Mouse (Mus musculus): ENCODE measurements around the gene Bend4. TPM values are rescaled to one million over a fixed set of nuclear protein-coding genes. Genes with fewer than 3 reads are reported as not detected.

The Bend4 gene
- polyA plus RNA-seq, 1 experiment from 2014 or later, result 20.5 TPM

DNA sequence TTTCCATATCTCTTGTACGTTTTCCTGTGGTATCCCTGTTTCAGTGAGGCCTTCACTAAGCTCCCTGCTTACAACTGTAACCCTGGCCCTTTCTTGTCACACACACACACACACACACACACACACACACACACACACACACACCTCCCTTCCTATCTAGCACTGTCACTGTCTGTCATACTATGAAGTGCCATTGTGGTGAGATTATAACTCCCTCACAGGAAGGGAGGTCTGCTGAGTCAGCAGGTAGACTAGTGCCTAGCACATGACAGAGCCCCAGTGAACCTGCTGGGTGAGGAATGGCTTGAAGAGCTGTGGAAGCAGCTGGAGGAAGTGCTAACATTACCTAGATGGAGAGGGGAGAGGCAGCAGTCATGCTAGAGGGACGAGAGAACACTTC, 9.3 kb upstream of the Bend4 start:
- Histone ChIP-seq H3K4me2 (ENCODE audit: low read length) (no peak overlapping the region), H3K27ac (replicated peaks in 1 of 2; ENCODE audit: control insufficient read depth in 1 of 2, insufficient read depth in 1 of 2, low read depth in 2 of 2, low read length in 2 of 2) (no peak overlapping the region), H3K36me3 (ENCODE audit: control insufficient read depth, insufficient read depth, low read length) (no peaks in the 10 kb centered on the region), H3K9me3 (ENCODE audit: control insufficient read depth, low read length) (no peaks in the 10 kb centered on the region), H3K27me3 (ENCODE audit: control insufficient read depth, insufficient read depth, low read length) (no peaks in the 10 kb centered on the region), H3K4me3 (ENCODE audit: control insufficient read depth in 1 of 2, insufficient read depth in 1 of 2, low read depth in 1 of 2, low read length in 2 of 2) (no peak overlapping the region), H3K4me1 (ENCODE audit: control insufficient read depth in 2 of 2, insufficient read depth in 2 of 2, low read length in 2 of 2) (peaks cover 0 to 2% of the 10 kb centered on the region in 2 experiments; a peak in 2 of 4 replicates), H3K9ac (ENCODE audit: low read length) (no peak overlapping the region)
- WGBS, result 23% methylated on average over 2 of the region's 2 CpGs
- ATAC-seq (ENCODE audit: insufficient number of reproducible peaks, insufficient read depth, low FRiP score, low read depth), result peak; percentile 62; the same call in 1 of the 2 replicates

DNA sequence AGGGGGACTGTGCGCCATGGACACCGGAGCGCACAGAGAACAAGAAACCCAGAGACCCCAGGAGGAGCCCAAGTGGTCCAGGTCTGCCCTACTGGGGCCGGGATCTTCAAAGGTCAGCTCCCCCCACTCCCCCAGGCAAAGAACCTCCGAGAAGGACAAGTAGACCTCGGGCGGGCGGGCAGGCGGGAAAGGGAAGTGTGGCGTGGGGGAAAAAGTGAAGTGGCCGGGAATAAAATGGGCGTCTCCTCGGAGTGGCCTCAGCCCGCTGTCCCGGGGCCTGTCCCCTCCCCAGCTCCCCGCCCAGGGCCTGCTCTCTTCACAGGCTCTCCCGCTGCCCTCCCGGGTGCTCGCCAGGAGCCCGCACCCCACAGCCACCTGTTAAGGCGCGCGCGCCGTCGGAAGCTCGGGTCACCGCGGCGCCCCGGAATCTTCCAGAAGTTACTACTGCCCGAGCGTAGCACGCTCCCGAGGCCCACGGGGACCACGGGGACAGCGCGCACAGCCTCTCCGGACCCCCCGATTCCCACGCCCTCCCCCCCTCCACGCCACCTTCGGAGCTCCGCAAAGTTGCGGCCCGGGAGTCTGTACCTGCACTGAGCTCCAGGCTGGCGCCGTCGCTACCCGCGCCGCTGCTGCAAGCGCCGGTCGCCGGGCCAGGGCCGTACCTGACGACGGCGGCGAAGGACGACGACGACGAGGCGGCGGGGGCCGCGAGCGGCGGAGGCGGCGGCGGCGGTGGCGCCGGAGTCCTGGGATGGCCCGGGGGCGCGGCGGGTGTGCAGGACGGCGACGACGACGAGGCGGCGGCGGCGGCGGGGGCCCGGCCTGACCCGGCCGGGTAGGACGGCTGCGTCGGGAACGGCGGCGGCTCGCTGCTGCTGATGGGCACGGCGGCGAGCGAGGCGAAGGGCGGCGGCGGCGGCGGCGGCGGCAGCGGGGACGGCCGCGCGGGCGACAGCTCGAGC, 1.4 kb downstream of the Bend4 start:
- no peaks in the 10 kb centered on the region for H3K27me3 ChIP-seq (ENCODE audit: control insufficient read depth, insufficient read depth, low read length)
- H3K27ac ChIP-seq (replicated peaks in 1 of 2; ENCODE audit: control insufficient read depth in 1 of 2, insufficient read depth in 1 of 2, low read depth in 2 of 2, low read length in 2 of 2), result peak overlapping the region; percentile 76 to 85; a peak in 3 of 4 replicates
- peaks cover 5 to 26% of the 10 kb centered on the region in 2 experiments for H3K4me1 ChIP-seq (ENCODE audit: control insufficient read depth in 2 of 2, insufficient read depth in 2 of 2, low read length in 2 of 2)
- no peaks in the 10 kb centered on the region for H3K9me3 ChIP-seq (ENCODE audit: control insufficient read depth, low read length)
- H3K4me2 ChIP-seq (ENCODE audit: low read length), result peak overlapping the region; percentile 77
- no peaks in the 10 kb centered on the region for H3K36me3 ChIP-seq (ENCODE audit: control insufficient read depth, insufficient read depth, low read length)
- ATAC-seq (ENCODE audit: insufficient number of reproducible peaks, insufficient read depth, low FRiP score, low read depth), result peak; percentile 19; the same call in 1 of the 2 replicates
- H3K9ac ChIP-seq (ENCODE audit: low read length), result peak overlapping the region; percentile 85
- under 1% methylated on average over 98 of the region's 121 CpGs for WGBS
- H3K4me3 ChIP-seq (ENCODE audit: control insufficient read depth in 1 of 2, insufficient read depth in 1 of 2, low read depth in 1 of 2, low read length in 2 of 2), result peak overlapping the region; percentile 65 to 97

DNA sequence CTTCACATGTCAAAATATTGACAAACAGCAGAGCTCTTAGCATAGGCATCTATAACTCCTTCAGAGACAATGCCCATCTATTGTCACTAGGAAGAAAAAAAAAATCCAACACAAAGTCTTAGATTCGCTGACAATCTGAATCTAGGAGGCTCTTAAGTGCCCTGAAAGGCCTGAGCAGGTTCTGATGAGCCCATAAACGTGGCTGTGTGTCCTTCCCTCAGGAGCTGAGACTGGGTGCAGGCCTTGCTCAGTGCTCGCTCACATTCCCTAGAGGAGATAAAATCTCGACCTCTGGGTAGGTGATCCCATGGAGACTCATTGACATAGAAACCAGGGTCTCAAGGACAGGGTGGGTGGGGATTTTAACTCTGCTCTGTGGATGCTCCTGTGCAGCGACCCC, 2.1 kb downstream of the Bend4 start:
- Histone ChIP-seq H3K4me2 (ENCODE audit: low read length) (peak overlapping the region; percentile 77), H3K27ac (replicated peaks in 1 of 2; ENCODE audit: control insufficient read depth in 1 of 2, insufficient read depth in 1 of 2, low read depth in 2 of 2, low read length in 2 of 2) (peak overlapping the region in 1 of 2 experiments; percentile 38; a peak in 1 of 4 replicates), H3K27me3 (ENCODE audit: control insufficient read depth, insufficient read depth, low read length) (no peaks in the 10 kb centered on the region), H3K4me1 (ENCODE audit: control insufficient read depth in 2 of 2, insufficient read depth in 2 of 2, low read length in 2 of 2) (peaks cover 5 to 26% of the 10 kb centered on the region in 2 experiments), H3K9ac (ENCODE audit: low read length) (peak overlapping the region; percentile 85), H3K9me3 (ENCODE audit: control insufficient read depth, low read length) (no peaks in the 10 kb centered on the region), H3K36me3 (ENCODE audit: control insufficient read depth, insufficient read depth, low read length) (no peaks in the 10 kb centered on the region), H3K4me3 (ENCODE audit: control insufficient read depth in 1 of 2, insufficient read depth in 1 of 2, low read depth in 1 of 2, low read length in 2 of 2) (peak overlapping the region; percentile 65 to 97)
- 11% methylated on average over 5 of the region's 5 CpGs for WGBS
- ATAC-seq (ENCODE audit: insufficient number of reproducible peaks, insufficient read depth, low FRiP score, low read depth), result no peak

DNA sequence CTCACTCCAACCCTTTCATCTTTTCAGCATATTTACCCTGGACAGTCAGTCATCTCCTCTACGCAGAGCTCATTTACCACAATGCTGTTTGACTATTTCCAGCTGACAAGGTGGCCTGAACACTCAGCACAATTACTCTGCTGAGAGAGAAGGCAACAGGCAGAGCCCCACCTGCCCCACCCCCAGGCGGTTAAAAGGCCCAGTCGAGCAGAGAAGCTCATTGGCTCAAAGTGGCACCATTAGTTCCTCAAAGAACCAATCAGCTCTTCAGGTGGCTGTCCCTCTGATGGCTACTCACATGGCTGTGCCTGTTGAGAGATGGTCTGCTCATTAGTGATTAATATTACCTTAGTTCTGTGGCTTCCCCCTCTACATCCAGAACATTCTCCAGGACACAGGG, 3.5 kb downstream of the Bend4 start:
- Histone ChIP-seq H3K9me3 (ENCODE audit: control insufficient read depth, low read length) (no peaks in the 10 kb centered on the region), H3K27ac (replicated peaks in 1 of 2; ENCODE audit: control insufficient read depth in 1 of 2, insufficient read depth in 1 of 2, low read depth in 2 of 2, low read length in 2 of 2) (no peak overlapping the region), H3K9ac (ENCODE audit: low read length) (no peak overlapping the region), H3K27me3 (ENCODE audit: control insufficient read depth, insufficient read depth, low read length) (no peaks in the 10 kb centered on the region), H3K36me3 (ENCODE audit: control insufficient read depth, insufficient read depth, low read length) (no peaks in the 10 kb centered on the region), H3K4me3 (ENCODE audit: control insufficient read depth in 1 of 2, insufficient read depth in 1 of 2, low read depth in 1 of 2, low read length in 2 of 2) (no peak overlapping the region), H3K4me2 (ENCODE audit: low read length) (no peak overlapping the region), H3K4me1 (ENCODE audit: control insufficient read depth in 2 of 2, insufficient read depth in 2 of 2, low read length in 2 of 2) (peaks cover 10 to 29% of the 10 kb centered on the region in 2 experiments)
- WGBS, result 54% methylated on average over 3 of the region's 3 CpGs
- no peak for ATAC-seq (ENCODE audit: insufficient number of reproducible peaks, insufficient read depth, low FRiP score, low read depth)

DNA sequence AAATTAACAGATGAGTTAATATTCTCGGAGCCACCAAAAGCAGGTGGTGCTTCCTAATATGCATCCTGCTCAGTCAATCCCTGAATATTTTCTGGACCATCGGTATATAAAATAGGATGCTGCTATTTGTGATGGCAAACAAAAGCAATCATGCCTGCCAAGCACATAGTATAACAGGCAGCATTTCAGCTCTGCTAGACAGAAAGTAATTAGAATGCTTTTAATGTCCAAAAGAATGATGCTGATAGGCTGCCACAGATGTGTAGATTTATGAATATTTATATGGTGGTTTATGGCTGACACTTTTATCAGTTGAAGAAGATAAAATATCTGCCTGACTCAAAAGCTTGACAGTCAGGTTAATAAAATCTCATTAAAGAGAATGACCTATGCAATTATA, 4.1 kb downstream of the Bend4 start:
- H3K4me2 ChIP-seq (ENCODE audit: low read length), result no peak overlapping the region
- H3K9me3 ChIP-seq (ENCODE audit: control insufficient read depth, low read length), result no peaks in the 10 kb centered on the region
- H3K9ac ChIP-seq (ENCODE audit: low read length), result no peak overlapping the region
- no peak overlapping the region for H3K4me3 ChIP-seq (ENCODE audit: control insufficient read depth in 1 of 2, insufficient read depth in 1 of 2, low read depth in 1 of 2, low read length in 2 of 2)
- no peaks in the 10 kb centered on the region for H3K27me3 ChIP-seq (ENCODE audit: control insufficient read depth, insufficient read depth, low read length)
- WGBS, result 93% methylated on average over 2 of the region's 2 CpGs
- H3K36me3 ChIP-seq (ENCODE audit: control insufficient read depth, insufficient read depth, low read length), result no peaks in the 10 kb centered on the region
- ATAC-seq (ENCODE audit: insufficient number of reproducible peaks, insufficient read depth, low FRiP score, low read depth), result no peak
- H3K4me1 ChIP-seq (ENCODE audit: control insufficient read depth in 2 of 2, insufficient read depth in 2 of 2, low read length in 2 of 2), result peaks cover 11 to 36% of the 10 kb centered on the region in 2 experiments
- H3K27ac ChIP-seq (replicated peaks in 1 of 2; ENCODE audit: control insufficient read depth in 1 of 2, insufficient read depth in 1 of 2, low read depth in 2 of 2, low read length in 2 of 2), result no peak overlapping the region

DNA sequence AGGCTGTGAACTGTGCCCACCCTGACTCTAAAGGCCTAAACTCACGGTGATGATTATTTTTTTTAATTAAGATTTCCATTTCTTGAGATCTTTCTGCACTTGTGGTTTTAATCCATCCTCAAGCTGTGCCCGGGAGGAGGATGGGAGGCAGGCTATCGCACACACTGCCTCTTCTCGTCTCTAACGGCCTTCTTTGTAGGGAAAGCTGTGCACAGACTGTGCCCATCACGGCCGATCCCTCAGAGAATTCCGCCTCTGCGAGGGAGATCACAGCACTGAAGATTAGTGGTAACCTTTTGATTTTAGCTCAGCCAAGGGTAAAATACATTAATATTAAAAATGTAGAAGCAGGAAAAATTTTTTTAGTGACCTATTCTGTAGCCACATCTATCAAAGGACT, 4.8 kb downstream of the Bend4 start:
- Histone ChIP-seq H3K27me3 (ENCODE audit: control insufficient read depth, insufficient read depth, low read length) (no peaks in the 10 kb centered on the region), H3K36me3 (ENCODE audit: control insufficient read depth, insufficient read depth, low read length) (no peaks in the 10 kb centered on the region), H3K4me2 (ENCODE audit: low read length) (no peak overlapping the region; the same call in 1 of the 2 replicates), H3K4me3 (ENCODE audit: control insufficient read depth in 1 of 2, insufficient read depth in 1 of 2, low read depth in 1 of 2, low read length in 2 of 2) (no peak overlapping the region), H3K4me1 (ENCODE audit: control insufficient read depth in 2 of 2, insufficient read depth in 2 of 2, low read length in 2 of 2) (peaks cover 14 to 42% of the 10 kb centered on the region in 2 experiments), H3K27ac (replicated peaks in 1 of 2; ENCODE audit: control insufficient read depth in 1 of 2, insufficient read depth in 1 of 2, low read depth in 2 of 2, low read length in 2 of 2) (no peak overlapping the region), H3K9me3 (ENCODE audit: control insufficient read depth, low read length) (no peaks in the 10 kb centered on the region), H3K9ac (ENCODE audit: low read length) (no peak overlapping the region)
- WGBS, result 43% methylated on average over 9 of the region's 9 CpGs
- ATAC-seq (ENCODE audit: insufficient number of reproducible peaks, insufficient read depth, low FRiP score, low read depth), result no peak

DNA sequence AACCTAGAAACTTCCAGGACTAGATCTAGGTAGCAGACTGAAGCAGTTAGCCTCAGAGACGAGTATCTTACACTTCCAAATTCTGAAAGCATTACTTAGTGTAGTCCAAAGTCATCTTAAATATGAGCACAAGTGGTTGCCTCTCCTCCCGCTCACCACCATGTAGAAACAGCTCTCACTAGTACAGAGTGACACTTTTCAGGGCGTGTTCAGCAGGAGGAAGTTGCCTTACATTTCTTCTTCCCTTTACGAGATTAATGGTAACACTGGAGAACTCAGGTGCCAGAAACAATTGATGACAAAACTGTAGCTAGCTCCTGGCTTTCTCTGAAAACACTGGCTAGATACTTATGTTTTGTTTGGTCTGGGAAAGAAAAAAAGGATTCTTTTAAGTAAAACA, 8.7 kb downstream of the Bend4 start:
- Histone ChIP-seq H3K9ac (ENCODE audit: low read length) (no peak overlapping the region), H3K4me3 (ENCODE audit: control insufficient read depth in 1 of 2, insufficient read depth in 1 of 2, low read depth in 1 of 2, low read length in 2 of 2) (no peak overlapping the region), H3K4me1 (ENCODE audit: control insufficient read depth in 2 of 2, insufficient read depth in 2 of 2, low read length in 2 of 2) (peaks cover 19 to 37% of the 10 kb centered on the region in 2 experiments), H3K4me2 (ENCODE audit: low read length) (no peak overlapping the region), H3K36me3 (ENCODE audit: control insufficient read depth, insufficient read depth, low read length) (peaks cover 27% of the 10 kb centered on the region), H3K9me3 (ENCODE audit: control insufficient read depth, low read length) (no peaks in the 10 kb centered on the region), H3K27ac (replicated peaks in 1 of 2; ENCODE audit: control insufficient read depth in 1 of 2, insufficient read depth in 1 of 2, low read depth in 2 of 2, low read length in 2 of 2) (peak overlapping the region in 1 of 2 experiments; percentile 79; a peak in 1 of 4 replicates), H3K27me3 (ENCODE audit: control insufficient read depth, insufficient read depth, low read length) (no peaks in the 10 kb centered on the region)
- no peak for ATAC-seq (ENCODE audit: insufficient number of reproducible peaks, insufficient read depth, low FRiP score, low read depth)
- 62% methylated on average over 4 of the region's 4 CpGs for WGBS
